Mouse (Mus musculus) kidney, postnatal 4 days (tissue): Measurements from ENCODE around the gene Clasp1.

Experiments
- DNase-seq, 2 experiments: peaks; one replicate each; pipeline ENCODE4 v3.0.0; 2021; ENCODE audit warnings: mixed read lengths in 2 of 2

Clasp1 gene

DNA sequence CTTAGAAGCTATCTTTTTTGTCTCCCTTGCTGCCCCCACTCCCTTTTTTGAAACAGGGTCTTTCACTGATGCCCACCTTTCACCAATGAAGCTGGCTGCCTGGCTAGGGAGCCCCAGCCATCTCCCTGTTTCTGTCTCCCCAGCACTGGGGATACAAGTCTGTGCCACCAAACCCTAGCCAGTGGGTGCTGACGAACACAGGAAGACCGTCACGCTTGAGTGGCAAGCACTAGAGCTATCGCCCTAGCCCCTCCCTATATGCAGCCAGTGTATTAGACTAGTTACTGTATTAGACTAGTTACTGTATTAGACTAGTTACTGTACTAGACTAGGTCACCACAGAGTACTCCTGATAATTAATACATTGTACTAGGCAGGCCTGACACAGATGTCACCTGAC is 66.0 kb downstream of the Clasp1 start:
- DNase-seq: no peak

DNA sequence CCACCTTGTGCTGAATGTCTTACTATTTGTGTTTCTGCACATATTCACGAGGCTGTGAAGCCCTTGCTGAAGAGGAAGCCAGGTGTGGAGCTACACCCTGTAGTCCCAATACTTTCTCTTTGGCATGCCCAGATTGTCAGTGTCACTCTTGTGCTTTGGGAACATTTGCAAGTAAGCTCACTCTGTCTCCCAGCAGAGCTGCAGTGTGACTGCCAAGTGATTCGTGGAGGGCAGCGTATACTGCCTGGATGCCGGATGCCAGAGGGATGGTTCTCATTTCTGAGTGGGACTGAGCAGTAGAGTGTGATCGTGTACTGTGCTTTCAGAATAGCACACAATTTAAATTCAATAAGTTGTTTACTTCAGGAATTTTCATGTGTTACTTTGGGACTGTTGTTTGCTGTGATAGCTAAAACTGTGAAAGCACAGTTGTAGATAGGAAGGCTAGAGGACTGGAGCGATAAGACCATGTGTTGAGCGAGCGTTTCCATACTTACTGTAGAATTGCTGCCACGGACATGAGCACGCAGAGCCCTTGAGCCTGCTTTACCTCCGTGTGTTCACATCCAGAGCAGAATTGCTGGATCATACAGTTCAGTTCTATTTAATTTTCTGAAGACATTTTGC is 68.5 kb downstream of the Clasp1 start:
- no peak for DNase-seq

DNA sequence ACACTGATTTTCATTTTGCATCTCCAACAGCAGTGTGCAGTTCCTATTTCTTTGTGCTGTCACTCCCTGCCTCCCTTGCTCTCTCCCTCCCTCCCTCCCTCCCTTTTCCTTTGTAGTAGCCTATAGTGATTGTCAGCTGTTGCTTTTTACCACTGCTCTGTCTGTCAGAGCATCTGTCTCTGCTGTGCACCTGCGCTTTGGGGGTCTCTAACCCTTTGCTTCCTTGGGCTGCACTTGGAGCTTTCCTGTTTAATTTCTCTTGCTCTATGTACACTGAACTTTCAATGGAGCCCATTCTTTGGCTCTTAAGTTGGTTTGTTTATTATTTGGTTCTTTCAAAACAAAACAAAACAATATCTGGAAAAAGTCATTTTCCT is 69.0 kb downstream of the Clasp1 start:
- no peak for DNase-seq

DNA sequence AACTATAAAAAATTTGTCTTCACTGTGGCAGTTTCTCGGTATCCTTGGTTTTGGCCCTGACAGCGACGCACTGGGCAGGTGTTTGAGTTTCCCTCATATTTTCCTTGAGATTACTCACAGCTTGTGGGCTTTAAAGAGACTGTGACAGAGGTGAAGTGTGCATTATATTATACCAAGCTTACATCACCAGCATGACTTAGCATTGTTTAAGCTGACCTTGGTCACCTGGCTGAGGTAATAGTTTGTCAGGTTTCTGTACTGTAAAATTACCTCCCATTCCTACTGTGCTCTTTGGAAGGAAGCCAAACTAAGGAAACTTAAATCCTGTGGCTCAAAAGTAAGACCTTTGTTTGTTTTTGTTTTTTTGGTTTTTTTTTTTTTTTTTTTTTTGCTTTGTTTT is 69.4 kb downstream of the Clasp1 start:
- no peak for DNase-seq

- DNase-seq: peak; percentile 93 to 95
Observed at GRCm38 (mm10) chr1:118458963-118459920, 70.4 kb downstream of the Clasp1 start.

DNA sequence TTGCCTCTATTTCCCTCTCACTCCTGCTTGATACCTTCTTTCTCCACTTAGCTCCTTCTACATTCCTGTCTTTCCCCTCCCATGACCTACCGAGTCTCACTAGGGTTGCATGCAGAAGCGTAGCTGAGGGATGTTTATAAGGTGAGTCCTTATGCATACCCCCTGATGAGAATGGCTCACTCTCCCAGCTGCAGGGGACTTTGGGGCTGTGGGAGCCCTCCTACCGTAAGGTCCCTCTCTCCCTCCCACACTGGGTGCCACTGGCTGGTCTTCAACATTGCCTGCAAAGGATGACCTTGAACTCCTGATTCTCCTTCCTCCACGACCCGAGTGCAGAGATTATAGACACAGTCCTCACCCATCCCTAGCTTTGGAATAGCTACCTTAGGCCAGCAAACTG is 71.9 kb downstream of the Clasp1 start:
- DNase-seq: no peak

- no peak for DNase-seq
Observed at GRCm38 (mm10) chr1:118466041-118466440, 77.2 kb downstream of the Clasp1 start.

- DNase-seq: peak in 1 of 2 experiments; percentile 26
Observed at GRCm38 (mm10) chr1:118472386-118472785, 83.5 kb downstream of the Clasp1 start.

- peak; percentile 36 to 62 for DNase-seq
Observed at GRCm38 (mm10) chr1:118476919-118477318, 88.1 kb downstream of the Clasp1 start.

DNA sequence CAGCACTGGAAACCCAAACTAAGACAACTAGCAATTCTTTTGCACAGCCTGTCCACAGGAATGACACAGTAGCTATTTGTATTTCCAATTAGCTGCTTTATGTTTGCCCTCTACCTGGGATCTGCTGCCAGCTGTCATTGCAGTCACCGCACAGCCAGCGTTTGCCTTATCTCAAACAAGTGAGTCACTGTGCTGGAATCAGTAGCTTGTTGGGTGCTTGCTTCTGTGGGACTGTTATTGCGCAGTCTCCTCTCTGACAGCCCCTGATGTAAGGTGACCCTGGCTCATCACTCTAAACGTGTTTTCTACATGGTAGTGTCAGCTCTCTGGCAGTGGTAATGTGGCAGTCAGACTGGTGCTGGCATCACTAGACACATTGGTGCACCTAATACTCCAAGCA is 90.4 kb downstream of the Clasp1 start:
- DNase-seq: no peak

- no peak for DNase-seq
Observed at GRCm38 (mm10) chr1:118480484-118481364, 91.9 kb downstream of the Clasp1 start.

GRCm38 (mm10) chr1:118481365-118481702 is 92.5 kb downstream of the Clasp1 start:
- no peak for DNase-seq

GRCm38 (mm10) chr1:118481703-118482102 is 92.8 kb downstream of the Clasp1 start:
- DNase-seq: no peak

DNA sequence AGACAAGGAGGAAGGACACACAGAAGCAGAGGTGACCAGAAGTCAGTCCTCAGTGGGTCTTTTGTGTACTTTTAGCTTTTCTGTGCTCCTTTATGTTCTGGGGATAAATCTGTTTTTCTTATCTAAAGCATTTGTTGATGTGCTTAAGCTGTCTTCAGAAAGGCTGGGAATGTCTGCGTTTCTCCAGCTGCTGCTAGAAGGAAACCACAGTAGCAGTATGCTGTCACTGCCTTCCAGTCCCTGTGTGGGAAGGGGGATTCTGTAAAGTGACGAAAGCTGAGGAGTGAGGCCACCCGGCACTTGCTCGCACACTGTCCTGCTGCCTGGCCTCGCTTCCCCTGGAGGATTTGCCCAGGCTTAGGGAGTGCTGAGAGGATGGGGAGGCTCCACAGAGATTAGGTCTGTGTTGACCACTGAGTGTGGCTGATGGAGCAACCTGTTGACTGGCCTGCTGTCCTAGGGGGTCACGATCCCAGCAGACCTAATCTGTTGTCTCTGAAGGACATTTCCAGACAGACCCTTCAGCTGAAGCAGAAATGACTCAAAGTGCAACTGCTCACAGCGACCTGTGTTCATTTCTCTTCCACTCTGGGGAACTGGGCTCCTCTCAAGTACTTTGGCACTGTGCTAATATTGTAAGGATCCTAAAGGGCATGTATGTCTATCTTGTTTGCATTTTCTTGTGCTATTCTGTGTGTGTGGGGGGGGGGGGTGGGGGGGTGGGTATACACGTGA is 93.6 kb downstream of the Clasp1 start:
- DNase-seq: peak; percentile 20 to 47

GRCm38 (mm10) chr1:118483504-118484096 is 94.7 kb downstream of the Clasp1 start:
- no peak for DNase-seq

DNA sequence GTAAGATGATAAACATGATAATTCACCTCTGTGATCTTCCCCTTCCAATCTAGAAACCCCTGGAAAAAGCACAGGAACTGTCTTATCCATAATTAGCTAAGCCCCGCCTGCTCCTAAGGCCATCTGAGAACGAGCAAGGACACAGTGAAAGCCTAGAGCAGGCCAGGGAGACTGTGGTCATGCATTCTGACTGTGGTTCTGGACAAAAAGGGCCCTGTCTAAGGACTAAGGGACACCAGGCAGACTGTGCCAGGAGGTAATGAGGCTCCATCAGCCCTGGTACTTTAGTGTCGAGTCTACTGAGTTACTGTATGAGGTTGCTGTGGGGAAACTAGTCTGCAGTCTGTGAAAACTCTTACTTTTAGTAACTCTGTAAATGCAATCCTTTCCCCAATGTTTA is 96.7 kb downstream of the Clasp1 start:
- no peak for DNase-seq

GRCm38 (mm10) chr1:118486021-118486420 is 97.2 kb downstream of the Clasp1 start:
- no peak for DNase-seq

DNA sequence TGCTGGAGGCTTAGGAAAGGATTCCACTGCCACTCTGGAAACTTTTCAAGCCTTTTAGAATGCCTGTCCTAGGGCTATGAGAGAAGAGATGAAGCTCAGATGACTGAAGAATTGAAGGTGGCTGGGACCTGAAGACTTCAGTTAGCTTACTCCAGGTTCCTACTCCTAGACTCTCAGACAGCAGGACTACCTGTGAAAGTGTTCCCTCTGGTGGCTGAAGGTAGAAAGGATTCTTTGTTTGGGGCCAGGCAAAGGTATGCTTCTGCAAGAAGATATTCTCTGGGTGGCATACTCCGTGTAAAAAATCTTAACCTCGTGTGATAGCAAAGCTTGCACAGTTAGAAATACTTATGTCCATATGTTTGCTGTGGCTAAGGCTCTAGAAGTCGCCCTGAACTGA is 104.0 kb downstream of the Clasp1 start:
- no peak for DNase-seq

DNA sequence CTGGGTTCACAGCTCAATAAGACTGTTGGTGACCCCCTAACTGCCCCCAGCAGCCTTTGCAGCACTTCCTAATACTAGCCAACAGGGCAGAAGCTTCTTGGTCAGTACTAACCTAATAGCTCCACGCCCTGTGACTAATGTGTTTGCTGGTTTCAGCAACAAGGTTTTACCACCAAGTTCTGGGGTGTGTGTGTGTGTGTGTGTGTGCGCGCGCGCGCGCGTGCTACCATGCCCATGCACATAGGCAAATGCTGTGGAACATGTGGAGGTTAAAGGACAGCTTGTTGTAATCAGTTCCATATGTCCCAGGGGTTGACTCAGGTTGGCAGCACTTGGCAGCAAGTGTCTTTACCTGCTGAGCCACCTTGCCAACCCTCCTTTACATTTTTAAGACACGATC is 105.7 kb downstream of the Clasp1 start:
- no peak for DNase-seq

- peak; percentile 88 to 89 for DNase-seq
Observed at GRCm38 (mm10) chr1:118498311-118498710, 109.5 kb downstream of the Clasp1 start.

GRCm38 (mm10) chr1:118500606-118501005 is 111.7 kb downstream of the Clasp1 start:
- DNase-seq: no peak

DNA sequence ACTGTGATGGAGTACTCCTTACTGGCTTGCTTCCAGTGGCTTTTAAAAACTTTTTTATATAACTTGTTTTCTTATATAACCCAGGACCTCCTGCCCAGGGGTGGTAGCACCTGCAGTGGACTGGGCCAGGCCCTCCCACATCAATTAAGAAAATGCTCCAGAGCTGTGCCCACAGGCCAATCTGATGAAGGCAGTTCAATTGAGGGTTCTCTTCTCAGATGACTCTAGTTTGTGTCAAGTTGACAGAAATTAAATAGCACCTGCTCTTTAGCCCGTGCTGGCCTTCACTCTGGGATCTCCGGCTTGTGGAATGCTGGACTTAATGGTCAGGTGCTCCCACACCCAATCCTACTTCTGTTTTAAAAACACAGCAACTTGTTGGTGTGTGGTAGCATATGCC is 112.8 kb downstream of the Clasp1 start:
- DNase-seq: no peak
